Mouse (Mus musculus): ENCODE data around the gene Aars2.

DNA sequence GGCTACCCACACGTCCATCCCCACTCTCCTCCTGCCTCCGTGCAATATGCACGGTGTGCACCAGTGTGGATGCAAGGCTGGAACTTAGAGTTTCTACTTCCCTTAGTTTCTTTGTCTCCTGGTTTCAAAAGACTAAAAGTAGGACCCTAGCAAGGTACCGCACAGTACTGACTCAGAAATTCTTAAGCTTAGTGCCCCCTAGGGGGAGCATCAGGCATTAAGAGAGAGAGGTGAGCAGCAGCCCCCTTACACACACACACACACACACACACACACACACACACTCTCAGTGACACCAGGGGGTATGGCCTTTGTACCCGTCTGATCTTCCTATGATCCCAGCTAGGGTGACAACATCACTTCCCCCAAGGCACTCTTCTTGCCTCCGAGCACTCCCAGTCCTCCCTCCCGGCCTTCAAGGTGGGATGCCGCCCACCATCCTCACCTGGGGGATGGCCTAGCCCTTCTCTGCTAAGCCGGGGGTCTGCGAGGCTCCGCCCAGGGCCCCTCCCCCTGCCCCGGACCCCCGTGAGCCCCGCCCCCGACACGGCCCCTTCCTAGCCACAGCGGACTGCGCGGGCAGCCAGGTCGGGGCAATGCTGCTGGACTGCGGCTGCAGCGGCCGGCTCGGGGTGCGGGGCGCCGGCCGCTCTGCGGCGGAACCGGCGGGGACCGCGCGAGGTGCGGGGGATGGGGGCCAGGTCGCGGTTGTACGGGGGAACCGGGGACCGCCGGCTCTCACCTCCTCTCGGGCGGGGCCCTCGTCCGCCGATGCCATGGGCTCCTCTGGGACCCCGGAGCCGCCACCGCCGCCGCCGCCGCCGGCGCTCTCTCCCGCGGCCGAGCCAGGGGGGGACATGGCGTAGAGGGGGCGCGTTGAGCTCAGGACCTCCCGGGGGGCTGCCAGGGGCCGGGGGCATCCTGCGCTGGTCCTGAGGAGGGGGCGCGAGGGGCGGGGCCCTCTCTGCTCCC lies 42.2 kb downstream of the Aars2 start:
- TF ChIP-seq CTCF (IDR thresholded peaks at IDR 0.05), result peak; percentile 40
- TF ChIP-seq EP300 (IDR thresholded peaks at IDR 0.05), result no peak
